Mouse (Mus musculus) brown adipose tissue, adult 24 weeks (tissue): ENCODE data around the gene Nras. TPM values are rescaled to one million over a fixed set of nuclear protein-coding genes. Genes with fewer than 3 reads are reported as not detected.

ENCODE experiments used
- H3K27ac ChIP-seq: fragments of 200-500 bp; replicated peaks from 2 replicates; pipeline ENCODE4 v1.5.1; 2012; ENCODE audit warnings: low read depth, mild to moderate bottlenecking, low read length
- H3K4me1 ChIP-seq: fragments of 200-500 bp; 2 replicates; pipeline ENCODE4 v1.6.1; 2012; ENCODE audit warnings: low read length, mixed read lengths; ENCODE audit not compliant: control insufficient read depth, insufficient read depth, insufficient read length
- H3K4me3 ChIP-seq: fragments of 200-500 bp; 2 replicates; pipeline ENCODE4 v1.5.1; 2012; ENCODE audit warnings: low read depth, mild to moderate bottlenecking, low read length, moderate library complexity; ENCODE audit not compliant: insufficient read depth
- polyA plus RNA-seq: library from polyadenylated mRNA; stranded (reverse); fragments of >200 nt; gene quantifications from 2 replicates; pipeline ENCODE4 v1.2.4, GENCODE M21; 2012; ENCODE audit not compliant: missing spikeins, insufficient read depth, insufficient read length

The Nras gene
- 16.4 and 19.9 TPM in 2 replicates for polyA plus RNA-seq

DNA sequence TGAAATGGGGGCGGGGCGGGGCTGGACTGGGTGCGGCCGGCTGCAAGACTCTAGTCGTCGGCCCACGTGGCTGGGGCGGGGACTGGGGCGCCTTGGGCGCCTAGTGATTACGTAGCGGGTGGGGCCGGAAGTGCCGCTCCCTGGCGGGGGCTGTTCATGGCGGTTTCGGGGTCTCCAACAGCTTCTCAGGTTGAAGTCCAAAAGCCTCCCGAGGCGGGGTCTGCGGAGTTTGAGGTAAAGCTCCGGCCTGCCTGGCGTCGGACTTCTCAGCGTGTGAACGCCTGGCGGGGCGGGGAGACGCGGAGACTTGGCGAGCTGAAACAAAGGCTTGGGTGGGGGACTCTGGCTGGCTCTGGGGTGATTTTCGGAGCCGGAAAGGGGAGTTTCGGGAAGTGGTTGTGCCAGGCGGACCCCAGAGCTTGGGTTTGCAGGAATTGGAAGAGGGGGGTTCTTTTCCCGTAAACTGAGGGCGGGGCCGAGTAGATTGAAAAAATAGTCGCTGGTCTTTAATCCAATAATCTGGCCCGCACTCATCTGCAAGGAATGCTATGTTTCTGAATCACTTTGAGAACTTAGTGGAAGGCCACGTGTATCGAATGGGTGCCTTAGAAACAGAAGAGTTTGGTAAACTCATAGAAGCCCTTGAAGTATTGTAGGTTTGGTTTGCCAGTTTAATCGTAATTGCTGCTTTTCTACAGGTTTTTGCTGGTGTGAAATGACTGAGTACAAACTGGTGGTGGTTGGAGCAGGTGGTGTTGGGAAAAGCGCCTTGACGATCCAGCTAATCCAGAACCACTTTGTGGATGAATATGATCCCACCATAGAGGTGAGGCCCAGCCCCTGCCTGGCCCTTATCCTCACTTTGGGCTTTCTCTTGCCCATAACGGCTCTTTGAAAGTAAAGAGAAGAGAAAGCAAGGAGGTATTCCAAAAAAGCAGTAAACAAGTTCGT, at the start of gene Nras:
Gene Nras (plus strand): TSS at position 79 of the 951 bp plus-strand sequence.
- peak within 1 kb of the TSS; percentile 98 for H3K4me3 ChIP-seq
- no peaks in the 10 kb centered on the region for H3K4me1 ChIP-seq
- peak within 1 kb of the TSS; percentile 97 for H3K27ac ChIP-seq

DNA sequence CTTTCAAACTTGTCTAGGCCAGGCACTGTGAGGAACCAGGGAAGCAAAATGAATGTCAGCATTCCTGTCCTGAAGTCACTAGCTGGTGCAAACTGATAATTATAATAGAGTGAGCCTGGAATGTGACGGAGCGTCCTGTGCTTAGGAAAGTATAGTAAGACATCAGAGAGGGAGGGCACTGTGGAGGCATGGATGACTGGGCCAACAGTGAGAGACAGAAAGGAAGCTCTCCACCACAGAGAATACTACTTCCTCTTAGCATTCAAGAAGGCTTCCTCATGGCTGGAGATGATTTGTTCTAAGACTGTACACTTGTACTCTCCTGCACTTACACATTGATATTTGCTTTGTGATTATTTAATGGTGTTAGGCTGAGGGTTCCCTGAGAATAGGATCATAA, 40.7 kb upstream of the Nras start:
- Histone ChIP-seq H3K27ac (no peak overlapping the region), H3K4me1 (peaks cover 3% of the 10 kb centered on the region; the same call in 1 of the 2 replicates), H3K4me3 (no peak overlapping the region)

DNA sequence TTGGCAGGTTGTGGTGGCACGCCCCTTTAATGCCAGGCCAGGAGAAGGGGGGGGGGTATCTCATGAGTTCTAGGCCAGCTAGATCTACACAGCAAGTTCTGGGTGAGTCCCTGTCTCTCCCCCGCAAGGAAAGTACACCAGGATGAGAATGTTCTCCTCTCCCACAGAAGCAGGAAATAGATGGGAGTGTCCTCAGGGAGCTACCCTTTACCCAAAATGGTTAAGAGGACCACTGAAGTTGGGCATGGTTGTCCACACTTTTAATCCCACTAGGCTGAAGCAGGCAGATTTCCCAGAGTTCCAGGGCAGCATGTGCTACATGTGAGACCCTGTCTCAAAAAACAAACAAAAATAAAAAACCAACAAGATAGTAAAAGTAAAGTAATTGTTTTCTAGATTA, 38.6 kb upstream of the Nras start:
- peaks cover 3% of the 10 kb centered on the region; the same call in 1 of the 2 replicates for H3K4me1 ChIP-seq
- peak overlapping the region; percentile 74 for H3K27ac ChIP-seq
- no peak overlapping the region; the same call in 1 of the 2 replicates for H3K4me3 ChIP-seq

DNA sequence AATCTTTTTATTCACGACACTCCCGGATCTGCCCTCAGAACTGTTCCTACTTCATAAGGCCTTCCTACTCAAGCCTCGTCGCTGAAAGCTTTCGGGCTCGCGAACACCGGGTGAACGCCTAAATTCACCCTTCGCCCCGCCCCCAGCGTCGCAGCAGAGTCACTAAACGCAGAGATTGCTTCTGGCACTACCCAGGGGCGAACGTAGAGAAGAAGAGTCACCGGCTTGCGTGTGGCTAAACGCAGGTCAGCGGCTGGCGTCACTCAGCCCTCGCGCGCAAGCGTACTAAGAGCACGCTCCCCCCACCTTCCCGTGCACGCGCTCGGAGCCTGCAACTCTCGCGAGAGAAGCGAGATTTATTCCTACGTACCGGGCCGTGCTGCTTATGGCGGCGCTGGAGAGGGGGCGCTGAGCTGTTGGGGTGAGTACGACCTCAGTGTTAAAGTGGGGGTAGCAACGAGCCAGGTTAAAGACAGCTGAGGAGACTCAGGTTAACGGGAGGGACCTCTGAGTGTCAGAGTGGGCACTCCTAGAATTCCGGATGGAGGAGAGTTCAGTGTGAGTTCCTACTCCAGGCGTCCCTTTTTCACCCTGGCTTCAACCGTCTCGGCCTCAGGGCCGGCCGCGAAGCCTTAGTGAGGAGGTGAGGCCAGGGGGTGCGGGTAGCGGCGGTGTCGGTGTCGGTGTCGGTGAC, 37.7 kb upstream of the Nras start, which contains the start of gene Csde1:
Gene Csde1 (plus strand): TSS at position 178 of the 694 bp plus-strand sequence.
- Histone ChIP-seq H3K4me1 (peaks cover 6% of the 10 kb centered on the region; the same call in 1 of the 2 replicates), H3K27ac (peak within 1 kb of the TSS; percentile 91), H3K4me3 (peak within 1 kb of the TSS; percentile 79)

DNA sequence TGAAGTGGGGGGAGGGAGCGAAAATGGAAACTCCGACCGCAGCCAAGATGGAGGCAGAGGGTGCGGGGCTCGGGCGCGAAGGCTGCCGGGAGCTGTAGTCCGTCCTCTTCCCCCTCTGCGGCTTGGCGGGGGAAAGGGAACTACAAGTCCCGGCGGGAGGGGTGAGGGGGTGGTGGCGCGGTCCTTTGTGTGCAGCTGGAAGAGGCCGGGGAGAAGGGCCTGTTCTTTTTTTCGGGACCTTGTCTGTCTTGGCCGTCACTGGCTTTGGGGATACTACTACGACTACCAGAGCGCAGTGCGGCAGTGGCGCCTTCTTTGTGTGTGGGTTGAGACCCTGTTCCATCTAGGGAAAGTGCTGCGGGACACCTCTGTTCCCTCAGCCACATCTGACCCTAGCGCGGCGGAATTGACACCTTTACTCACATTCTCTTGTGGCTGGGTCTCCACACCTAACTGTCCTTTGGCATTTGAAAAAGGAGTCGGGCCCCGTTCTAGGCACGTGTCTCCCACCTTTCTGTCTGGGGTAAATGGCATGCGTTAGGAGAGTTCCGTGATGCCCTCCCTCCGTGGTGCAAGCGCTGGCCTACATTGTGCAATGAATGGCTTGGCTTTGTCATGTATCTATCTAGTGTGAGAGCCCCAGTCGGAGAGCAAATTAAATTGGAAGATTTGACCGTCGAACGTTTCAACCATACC, 37.0 kb upstream of the Nras start:
- H3K27ac ChIP-seq = peak overlapping the region; percentile 91
- H3K4me1 ChIP-seq = peaks cover 6% of the 10 kb centered on the region; the same call in 1 of the 2 replicates
- H3K4me3 ChIP-seq = peak overlapping the region; percentile 79

DNA sequence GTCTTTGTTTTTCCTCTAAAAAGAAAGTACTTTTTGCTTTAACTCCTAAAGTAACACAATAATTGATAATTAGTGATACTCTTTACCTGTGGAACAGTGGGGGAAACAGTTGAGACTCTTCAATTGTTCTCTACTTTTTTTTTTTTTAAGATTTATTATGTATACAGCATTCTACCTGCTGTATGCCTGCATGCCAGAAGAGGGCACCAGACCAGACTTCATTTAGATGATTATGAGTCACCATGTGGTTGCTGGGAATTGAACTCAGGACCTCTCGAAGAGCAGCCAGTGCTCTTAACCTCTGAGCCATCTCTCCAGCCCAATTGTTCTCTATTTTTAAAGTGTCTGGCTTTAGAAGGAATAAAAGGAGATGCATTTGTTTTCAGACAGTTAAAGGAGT, 31.9 kb upstream of the Nras start:
- no peak overlapping the region for H3K4me3 ChIP-seq
- H3K27ac ChIP-seq = no peak overlapping the region

DNA sequence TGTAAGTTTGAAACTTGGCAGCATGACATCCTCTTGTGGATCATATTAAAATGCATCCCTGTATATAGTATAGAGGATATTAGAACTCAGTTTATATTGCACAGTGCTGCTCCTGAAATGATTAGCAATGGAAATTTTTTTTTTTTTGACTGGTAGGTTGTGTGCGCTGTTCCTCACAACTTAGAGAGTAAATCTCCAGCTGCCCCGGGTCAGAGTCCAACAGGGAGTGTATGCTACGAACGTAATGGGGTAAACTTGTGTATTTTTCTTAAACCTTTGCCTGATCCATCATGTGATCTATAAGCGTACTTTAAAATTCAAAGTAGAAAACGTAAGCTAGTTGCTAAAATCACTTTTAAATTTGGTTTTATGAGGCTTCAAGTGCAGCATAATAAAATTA, 17.8 kb upstream of the Nras start:
- no peaks in the 10 kb centered on the region for H3K4me1 ChIP-seq
- no peak overlapping the region for H3K27ac ChIP-seq
- H3K4me3 ChIP-seq = no peak overlapping the region

More for the DNA sequence above, 31.9 kb upstream of the Nras start:
- H3K4me1 ChIP-seq = peaks cover 9% of the 10 kb centered on the region

DNA sequence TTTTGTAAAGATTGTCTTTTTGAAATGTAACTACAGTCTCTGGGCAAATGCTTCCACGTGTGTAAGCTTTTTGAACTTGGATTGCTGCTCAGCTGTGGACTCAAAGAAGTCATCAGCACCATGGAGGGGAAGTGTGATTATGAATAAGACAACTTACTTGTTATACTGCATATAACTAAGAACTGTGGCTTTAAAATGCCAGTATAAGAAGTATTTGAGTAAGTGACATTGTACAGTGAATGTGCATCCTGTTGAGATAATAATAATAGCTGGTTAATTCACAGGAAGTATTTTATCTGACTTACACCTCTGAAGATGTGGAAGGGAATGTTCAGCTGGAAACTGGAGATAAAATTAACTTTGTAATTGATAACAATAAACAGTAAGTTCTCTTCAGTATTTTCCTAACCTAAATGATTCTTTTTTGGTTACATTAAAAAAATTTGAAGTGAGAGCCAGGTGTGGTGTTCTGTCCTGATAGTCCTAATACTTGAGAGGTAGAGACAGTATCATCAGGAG, 17.2 kb upstream of the Nras start:
- H3K4me3 ChIP-seq = no peak overlapping the region
- H3K27ac ChIP-seq = no peak overlapping the region
- H3K4me1 ChIP-seq = no peaks in the 10 kb centered on the region

DNA sequence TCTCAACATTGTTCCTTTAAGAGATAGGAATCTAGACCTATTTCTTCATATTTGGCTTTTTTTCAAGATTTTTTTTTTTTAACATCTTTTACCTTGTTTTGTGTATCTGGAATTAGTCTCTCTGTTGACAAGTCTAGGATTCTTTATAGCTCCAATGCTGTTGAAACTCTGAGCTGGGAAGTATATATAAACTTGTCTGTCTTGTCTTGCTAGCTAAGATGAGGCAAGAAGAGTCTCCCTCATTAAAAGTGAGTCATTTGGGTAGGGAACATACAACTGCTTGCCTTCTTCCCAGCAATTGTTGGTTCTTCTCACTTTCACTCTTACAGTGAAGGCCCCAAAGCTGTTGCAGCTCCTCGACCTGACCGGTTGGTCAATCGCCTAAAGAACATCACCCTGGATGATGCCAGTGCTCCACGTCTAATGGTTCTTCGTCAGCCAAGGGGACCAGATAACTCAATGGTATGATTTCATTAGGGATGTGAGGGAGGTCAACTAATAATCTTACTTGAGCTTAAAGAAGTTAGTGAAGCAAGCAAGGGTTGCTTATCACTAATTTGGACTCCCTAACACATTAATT, 2.0 kb upstream of the Nras start:
- no peak overlapping the region for H3K27ac ChIP-seq
- no peaks in the 10 kb centered on the region for H3K4me1 ChIP-seq
- H3K4me3 ChIP-seq = no peak overlapping the region

DNA sequence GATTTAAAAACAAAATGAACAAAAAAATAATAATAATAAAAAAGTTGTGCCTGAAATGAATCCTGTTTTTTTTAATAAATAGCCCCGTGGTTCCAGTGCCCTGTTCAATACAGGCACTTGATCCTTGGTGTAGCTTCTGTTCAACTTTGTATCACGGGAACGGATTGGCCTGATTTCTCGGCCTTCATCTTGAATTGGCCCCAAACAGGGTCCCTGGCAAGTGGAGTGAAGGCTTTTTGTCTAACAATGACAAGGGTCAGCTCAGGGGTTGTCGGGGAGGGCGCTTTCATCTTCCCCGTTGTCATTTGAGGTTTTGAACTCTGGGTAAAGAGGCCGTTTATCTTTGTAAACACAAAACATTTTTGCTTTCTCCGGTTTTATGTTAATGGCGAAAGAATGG, 333 bp upstream of the Nras start:
- peak overlapping the region; percentile 57; the same call in 1 of the 2 replicates for H3K27ac ChIP-seq
- H3K4me3 ChIP-seq = peak overlapping the region; percentile 98
- no peaks in the 10 kb centered on the region for H3K4me1 ChIP-seq

DNA sequence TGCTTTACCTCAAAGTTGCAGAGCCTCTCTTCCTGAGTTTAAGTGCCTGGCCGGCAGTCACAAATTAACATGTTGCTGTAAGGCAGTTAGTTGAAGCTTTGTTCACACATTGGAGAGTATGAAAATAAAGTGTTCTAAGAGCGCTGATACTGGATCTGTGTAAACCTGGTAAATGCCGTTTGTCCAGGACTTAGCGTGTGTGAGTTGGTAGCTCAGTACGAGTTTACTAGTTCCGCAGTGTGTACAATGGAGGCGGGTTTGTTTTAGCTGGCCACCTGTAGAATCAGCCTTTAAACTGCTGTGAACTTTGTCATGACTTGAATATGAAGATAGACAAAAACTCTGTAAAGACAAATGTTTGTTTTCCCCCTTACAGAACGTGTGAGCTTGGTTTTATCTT, 8.8 kb downstream of the Nras start:
- H3K27ac ChIP-seq = no peak overlapping the region
- no peaks in the 10 kb centered on the region for H3K4me1 ChIP-seq
- H3K4me3 ChIP-seq = no peak overlapping the region

DNA sequence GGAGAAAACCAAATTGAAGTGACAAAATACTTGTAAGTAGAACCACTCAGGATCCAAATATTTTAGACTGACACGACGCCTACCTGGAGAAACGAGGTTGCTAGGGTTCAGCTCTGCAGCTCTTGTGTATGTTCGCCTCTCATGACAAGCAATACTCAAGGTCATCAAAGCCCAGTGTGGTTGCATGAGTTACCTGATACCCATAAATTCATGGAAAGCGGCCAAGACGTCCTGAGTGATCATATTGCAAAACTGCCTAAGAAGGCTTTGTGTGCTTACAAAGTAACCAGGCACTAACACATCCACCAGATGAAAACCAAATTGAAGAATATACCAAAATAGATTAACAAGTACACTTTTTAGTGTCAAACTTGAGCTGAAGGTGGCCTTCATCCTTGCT, 10.9 kb downstream of the Nras start:
- Histone ChIP-seq H3K27ac (no peak overlapping the region), H3K4me1 (no peaks in the 10 kb centered on the region), H3K4me3 (no peak overlapping the region)

DNA sequence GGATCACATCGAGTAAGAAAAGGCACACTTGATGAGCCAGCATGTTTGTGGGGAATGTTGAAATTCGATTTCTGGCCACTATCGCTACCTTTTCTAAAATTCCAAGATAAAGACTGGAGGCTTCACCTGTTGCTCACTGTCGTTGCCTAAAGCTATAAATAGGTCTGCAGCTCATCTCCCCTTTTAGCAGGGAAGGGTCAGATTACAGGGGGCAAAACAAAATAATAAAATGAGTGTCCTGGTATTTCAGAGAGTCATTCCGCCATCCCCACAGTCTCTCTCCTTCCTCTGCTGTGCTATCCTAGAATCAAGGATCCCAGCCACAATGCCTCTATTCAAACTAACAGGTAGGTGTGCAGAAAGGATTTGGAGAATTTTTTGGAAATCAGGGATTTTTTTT, 15.7 kb downstream of the Nras start, which contains the start of gene Ampd1:
Gene Ampd1 (plus strand): TSS at position 244 of the 400 bp plus-strand sequence.
- Histone ChIP-seq H3K4me1 (no peaks in the 10 kb centered on the region), H3K27ac (no peak within 1 kb of the TSS), H3K4me3 (no peak within 1 kb of the TSS)

DNA sequence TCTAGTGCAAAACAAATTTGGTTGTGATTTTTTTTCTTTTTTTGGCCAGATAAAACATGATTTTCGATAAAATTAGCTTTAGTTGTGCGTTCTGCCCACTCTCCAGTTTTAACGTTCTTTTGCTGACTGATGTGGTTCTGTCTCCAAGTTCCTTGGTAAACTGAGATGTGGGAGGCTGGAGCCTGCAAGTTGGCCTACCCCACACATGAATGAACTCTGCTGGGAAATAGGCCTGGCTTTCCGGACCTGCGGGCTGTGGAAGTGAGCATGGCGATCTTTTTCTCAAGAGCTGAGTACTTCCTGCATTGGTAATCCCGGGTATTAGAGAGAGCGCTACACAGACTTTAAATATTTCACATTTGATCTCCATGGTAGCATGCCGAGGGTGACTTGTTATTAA, 17.8 kb downstream of the Nras start:
- H3K4me1 ChIP-seq = no peaks in the 10 kb centered on the region
- H3K4me3 ChIP-seq = no peak overlapping the region
- no peak overlapping the region for H3K27ac ChIP-seq
